Mouse (Mus musculus) right cerebral cortex, adult 2 months (tissue): Measurements from ENCODE around the gene Ccdc150.

Experiments
- DNase-seq, 2 experiments: peaks; one replicate each; pipeline ENCODE4 v3.0.0; 2021 to 2022; ENCODE audit warnings: low spot score in 2 of 2

Gene Ccdc150

DNA sequence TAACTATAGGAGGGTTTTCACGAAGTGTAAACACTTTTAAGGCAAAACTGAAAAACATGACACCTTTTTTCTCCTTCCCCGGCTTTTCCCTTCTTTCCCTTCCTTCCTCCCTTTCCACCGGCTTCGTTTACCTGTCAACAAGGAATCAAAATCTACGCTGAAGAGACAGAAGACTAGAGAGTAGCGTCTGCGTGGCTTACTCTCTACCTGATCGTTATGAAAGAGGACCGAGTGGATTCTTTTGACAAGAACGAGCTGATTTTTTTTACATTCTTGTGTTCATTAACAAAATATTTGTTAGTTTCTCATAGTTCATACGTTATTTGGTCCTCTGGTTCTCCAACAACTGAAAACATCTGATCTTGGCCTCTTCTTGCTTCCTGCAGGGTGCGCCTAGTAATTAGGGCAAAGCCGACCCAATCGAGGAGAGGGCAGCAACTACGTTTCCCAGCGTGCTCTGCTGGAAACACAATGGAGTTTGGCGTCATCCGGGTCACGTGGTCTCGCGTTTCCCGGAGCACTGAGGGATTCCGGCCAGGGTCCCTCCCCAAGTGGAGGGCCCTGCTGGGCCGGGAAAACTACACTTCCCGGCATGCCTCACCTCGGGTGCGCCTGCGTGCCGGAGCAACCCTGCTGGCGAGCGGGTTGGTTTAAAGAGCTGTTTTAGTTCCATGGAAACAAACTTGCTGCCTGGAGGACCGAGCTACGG lies at the start of gene Ccdc150:
Gene Ccdc150 (plus strand): TSS at position 526 of the 709 bp plus-strand sequence.
- peak; percentile 98 to 99 for DNase-seq

DNA sequence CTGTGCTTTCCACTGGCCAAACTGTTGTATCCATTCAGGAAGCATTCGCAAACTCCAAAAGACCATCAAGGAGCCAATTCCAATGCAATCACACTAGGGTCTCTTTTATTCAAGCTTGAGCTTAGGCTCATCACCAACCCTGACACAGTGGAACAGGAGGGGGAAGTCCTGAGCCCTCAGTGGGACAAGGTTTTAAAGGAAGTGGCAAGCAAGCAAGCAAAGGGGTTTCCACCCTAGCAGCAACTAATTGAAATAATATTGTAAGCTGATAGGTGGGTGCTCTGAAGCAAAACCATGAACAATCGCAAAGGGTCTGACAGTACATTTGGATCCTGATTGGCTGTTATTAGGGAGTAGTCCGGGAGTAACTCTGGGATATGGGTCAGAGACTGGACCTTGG lies 30.2 kb upstream of the Ccdc150 start:
- DNase-seq: no peak

DNA sequence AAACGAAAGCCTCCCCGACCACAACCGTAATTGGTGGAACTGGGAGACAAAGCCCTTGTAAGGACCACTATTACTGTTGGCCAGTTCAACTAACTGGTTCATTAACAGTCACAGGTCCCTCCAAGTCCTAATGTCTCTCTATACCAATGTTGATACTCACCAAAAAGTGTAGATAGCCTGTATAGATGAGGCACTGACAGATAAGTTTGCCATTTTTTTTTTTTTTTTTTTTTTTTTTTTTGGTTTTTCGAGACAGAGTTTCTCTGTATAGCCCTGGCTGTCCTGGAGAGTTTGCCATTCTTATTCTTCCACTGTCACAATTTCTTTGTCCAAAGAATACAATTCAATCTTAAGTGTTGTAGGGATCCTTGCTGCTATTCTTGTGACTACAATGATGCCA lies 7.8 kb upstream of the Ccdc150 start:
- DNase-seq: no peak

DNA sequence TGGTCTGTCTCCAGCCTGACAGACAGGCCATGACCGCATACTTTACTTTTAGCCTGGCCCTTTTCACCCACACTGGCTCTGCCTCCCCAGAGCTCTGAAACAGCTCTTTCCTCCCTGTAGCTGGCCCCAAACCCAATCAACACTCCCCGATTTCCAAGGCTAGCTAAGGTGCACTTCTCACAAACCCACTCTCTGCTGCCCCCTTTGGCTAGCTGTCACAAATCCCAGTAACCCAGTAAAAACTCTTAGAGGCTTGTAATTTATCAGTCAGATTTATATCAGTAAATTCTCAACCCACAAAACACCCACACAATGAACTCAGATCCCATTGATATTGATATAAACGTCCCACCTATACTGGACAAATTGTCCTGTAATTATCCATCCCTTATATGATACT lies 25.1 kb downstream of the Ccdc150 start:
- DNase-seq: no peak

DNA sequence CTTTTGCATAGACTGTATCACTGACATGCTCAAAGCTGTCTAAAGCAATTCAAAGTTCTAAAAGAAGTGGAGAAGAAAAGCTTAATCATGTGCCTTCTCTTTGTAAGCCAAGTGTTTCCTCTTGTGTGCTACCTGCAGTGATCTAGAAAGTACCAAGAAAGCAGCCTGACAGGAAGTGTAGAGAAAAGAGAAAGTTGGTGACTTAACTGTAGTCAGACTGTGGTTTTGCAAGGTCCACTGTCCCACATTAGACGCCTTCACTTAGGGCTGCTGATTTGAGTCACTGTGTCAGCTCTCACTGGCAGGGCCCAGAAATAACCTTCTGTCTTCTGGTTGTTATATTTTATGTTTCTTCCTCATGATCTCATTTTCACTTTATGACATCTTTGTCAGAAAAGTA lies 29.1 kb downstream of the Ccdc150 start:
- DNase-seq: no peak

DNA sequence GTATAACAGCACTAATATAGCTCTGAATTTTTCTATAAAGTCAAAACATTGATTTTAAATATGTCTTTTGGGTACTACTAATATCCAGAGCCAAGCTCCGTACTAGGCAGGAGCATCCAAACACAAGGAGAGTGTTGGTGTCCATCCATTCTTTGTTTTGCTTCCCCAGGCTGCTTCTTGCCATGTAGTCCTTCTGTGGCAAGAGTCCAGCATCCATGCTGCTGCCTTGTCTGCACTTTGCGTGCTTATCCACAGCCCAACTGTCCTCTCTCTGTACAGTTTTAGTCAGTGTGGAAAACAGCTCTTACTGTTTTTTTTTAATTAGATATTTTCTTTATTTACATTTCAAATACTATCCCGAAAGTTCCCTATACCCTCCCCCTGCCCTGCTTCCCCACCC lies 30.2 kb downstream of the Ccdc150 start:
- DNase-seq: no peak

DNA sequence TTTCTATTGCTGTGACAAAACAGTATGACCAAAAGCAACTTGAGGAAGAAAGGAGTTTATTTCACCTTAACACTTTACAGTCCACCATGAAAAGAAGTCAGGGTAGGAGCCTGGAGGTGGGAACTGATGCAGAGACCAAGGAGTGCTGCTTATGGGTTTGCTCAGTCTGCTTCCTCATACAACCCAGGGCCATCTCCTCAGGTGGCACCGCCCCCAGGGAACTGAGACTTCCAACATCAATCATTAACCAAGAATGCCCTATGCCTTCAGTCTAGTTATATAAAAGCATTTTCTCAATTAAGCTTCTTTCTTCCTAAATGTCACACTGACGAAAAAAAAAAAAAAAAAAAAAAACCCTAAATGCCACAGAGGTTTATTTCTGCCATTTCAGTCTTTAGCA lies 55.9 kb downstream of the Ccdc150 start:
- DNase-seq: no peak

DNA sequence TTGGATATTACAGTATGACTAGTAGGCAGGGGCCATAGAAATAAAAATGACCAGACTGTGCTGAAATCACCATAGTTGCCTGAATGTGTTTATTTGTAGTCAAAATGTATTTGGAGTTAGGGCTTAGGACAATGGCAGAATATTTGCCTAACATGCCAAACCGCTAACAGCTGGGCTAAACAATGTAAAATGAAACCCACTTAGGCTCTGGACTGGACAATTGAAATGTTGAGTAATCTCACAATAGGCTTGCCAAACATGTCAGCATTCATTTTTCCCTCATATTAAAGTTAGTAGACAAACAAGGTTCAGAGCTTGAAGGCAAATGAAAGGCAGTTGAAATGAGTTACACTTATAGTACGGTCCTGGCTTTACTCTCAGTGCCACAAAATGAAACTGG lies 76.2 kb downstream of the Ccdc150 start:
- DNase-seq: no peak

DNA sequence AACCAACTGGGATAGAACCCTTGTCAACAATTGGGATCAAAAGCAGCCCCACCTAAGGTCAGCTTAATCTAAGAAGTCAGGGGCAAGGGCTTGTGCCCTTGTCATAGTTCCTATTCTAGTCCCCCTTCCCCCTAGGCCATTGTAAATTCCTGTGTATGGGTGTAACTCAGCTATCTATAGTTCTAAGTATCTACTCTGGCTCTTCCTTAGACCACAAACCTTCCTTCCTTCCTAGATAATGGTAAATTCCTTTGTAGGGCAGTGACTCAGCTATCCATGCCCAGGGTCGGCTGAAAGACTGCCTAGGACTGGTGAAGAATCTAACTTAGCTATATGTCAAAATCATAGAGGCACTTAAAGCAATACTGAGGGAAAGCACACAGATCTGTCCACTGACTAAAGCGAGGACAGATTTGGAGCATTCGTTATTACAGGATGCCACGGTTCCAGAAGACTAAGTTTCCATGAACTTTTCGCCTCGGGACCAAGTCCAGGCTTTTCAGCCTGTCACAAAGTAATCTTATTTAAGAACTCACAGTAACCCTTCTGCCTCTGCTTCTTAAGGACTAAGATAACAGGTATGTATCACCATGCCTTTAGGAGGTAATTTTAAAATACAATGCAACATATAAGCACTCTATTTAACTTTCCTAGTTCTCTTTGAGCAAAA lies 77.5 kb downstream of the Ccdc150 start:
- DNase-seq: no peak

DNA sequence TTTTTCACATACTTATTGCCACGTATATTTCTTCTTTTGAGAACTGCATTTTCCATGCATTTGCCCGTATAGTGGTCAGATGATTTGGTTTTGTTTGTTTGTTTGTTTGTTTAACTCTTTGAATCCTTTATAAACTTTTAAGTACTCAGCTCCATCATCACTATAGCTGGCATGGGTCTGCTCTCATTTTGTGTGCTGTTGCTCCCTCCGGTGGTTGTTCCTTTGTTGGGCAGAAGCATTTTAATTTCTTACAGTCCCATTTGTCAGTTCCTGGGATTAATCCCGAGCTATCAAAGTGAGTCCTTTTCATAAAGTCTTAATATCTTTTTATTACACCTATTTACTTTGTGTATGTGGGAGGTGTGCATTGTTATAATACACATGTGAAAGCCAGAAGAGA lies 82.5 kb downstream of the Ccdc150 start:
- peak; percentile 65 to 73 for DNase-seq

DNA sequence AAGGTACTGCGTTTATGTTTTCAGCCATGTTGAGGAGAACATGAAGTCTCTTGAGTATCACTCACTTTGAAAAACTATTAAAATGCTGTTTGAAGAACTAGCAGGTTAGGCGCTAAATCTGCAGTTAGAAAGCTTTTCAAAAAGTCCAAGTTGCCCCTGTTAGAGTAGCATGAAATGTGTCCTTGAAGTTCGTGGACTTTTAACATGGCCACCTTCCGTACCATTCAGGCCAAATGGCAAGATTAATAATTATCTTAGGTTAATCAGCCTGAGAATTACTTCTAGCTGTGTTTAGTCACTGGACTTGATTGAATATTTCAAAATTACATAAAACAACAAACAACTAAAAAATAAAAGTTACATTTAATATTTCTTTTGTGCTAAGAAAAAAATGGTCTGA lies 104.3 kb downstream of the Ccdc150 start:
- DNase-seq: no peak

DNA sequence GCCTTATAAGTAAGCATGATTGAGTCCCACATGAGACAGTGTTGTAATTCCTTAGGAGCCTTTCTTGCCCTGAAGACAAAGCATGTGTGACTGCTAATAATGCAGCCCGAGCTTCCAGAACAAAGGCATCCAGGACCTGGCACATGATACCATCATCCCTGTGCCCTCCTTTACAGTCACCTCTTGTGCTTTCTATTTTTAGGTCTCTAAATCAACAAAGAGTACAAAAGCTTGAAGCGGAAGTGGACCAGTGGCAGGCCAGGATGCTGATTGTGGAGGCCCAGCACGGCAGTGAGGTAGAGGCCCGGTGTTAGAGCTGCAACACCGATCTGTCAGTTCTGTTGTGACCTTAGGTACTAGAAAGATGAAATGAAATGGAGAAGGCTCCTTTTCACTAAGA lies 105.0 kb downstream of the Ccdc150 start:
- DNase-seq: no peak

DNA sequence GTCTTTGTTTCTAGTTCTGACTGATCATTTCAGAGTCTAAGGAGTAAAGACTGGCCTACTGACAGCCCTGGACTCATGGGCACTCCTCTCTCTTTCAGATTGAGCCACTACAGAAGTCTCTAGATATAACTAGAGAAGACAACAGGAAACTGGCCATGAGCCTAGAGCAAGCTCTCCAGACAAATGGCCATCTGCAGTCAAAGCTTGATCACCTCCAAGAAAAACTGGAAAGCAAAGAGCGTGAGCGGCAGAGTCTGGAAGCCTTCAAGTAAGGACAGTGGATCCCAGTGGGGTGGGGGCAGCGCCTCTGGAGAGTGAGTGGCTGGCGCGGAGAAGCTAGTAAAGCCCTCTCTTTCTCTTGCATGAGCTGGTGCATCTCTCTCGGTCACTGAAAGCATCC lies 106.1 kb downstream of the Ccdc150 start:
- DNase-seq: no peak

DNA sequence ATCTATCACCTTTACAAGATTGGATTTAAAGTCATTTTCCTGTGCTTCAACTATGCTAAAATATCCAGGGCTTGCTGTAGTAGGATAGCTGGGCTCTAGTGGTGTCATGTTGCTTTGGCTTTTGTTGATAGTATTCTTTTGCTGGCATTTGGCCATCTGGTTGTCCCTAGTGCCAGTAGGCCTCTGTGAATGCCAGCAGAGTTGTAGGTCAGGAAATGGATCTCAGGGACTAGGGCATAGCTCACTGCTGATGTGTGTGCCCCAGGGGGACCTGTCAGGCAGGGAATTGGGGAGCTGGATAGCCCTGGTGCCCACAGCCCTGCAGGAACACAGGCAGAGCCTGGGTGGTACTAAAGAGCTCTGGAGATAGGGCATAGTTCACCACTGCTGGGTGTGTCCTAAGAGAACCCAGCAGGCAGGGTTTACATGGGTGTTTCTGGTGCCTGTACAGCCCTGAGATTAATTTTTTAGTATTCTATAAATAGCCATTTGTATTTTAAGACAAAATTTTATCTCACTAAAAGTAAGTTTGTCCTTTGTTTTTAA lies 127.1 kb downstream of the Ccdc150 start:
- no peak for DNase-seq

DNA sequence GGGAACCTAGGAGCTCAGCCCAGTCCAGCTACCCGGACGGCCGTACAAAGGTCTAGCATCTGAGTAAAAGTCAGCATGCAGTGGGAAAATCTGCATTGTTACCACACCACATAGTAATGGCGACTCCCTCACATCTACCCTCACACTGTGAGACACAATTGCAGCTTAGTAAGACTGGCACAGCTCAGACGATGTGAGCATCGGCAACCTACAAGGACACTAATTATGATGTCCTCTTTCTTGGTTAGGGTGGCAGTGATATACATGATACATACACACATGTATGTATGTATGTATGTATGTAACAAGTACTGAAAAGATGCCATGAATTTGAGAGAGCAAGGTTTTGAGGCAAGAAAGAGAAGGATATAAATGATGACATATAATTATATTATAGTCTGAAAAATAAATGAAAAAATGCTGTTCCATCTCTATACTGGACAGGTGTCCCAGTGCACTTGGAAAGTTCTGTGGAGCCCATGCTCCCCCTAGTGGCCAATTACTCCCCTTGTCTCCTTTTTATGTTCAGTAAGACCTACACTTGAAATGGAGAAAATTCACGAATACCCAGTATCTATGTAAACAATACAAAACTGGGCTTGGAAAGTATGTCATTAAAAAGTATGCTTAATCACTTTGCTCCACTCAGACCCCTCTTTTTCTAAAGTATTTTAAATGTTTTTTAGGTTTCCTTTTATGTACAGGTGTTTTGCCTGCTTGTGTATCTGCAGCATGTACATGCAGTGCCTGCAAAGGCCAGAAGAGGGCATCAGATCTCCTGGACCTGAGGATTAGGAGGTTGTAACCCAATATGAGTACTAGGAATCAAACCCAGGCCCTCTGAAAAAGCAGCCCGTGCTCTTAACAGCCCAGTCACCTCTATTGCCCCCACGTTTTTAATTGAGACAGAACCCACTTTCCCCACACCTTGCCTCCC lies 130.8 kb downstream of the Ccdc150 start:
- DNase-seq: peak; percentile 36 to 57

DNA sequence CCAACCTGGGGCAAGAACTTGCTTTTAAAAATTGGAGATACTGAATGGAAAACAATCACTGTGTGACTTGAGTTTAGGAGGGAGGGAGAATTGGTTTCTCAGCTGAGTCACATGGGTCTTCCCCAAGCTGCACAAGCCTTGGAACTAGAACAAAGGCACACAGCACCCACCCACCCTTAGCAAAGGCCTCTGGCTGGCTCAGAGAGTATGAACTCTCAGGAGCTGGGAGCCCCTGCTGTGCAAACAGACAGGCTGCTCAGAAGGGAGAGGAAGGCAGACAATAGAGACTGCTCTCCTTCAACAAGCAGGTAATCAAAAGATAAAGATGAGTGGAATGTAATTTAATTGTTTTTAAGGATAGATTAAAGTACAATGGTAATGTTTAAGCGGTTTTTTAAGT lies 133.7 kb downstream of the Ccdc150 start:
- no peak for DNase-seq

DNA sequence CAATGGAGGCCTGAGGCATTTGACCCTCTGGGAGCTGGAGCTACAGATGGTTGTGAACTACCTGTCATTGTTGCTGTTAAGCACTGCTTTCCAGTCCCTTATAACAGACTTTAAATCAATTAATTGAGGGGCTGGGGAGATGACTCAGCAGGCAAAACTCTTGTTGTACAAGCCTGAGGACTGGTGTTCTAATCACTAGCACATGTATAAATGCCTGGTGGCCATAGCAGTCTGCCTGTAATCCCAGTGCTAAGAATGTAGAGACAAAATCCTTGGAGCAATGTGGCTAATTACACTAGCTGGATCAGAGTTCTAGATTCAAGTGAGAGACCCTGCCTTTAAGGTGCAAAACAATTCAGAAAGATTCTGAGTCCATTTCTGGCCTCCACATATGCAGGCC lies 152.3 kb downstream of the Ccdc150 start:
- DNase-seq: no peak
